Mouse (Mus musculus) bone marrow, adult 2 months (tissue): Measurements from ENCODE around the gene Rnaseh2a. TPM values are rescaled to one million over a fixed set of nuclear protein-coding genes. Genes with fewer than 3 reads are reported as not detected.

Experiments used
- H3K27ac ChIP-seq: fragments of 200-500 bp; 2 replicates; pipeline ENCODE4 v1.5.1; 2012; ENCODE audit warnings: low read depth, mild to moderate bottlenecking, control low read depth, inconsistent platforms, low read length; ENCODE audit not compliant: control insufficient read depth, poor library complexity, insufficient read depth
- H3K4me1 ChIP-seq: fragments of 200-500 bp; 2 replicates; pipeline ENCODE4 v1.6.1; 2011; ENCODE audit warnings: low read length; ENCODE audit not compliant: control insufficient read depth, insufficient read depth
- H3K4me3 ChIP-seq: fragments of 200-500 bp; replicated peaks from 2 replicates; pipeline ENCODE3; 2011; ENCODE audit warnings: mild to moderate bottlenecking, low read depth, low read length, control low read depth; ENCODE audit not compliant: control insufficient read depth
- CTCF ChIP-seq: fragments of 200-500 bp; IDR thresholded peaks from 2 replicates; pipeline ENCODE4 v1.5.1; 2011; ENCODE audit warnings: low read length, control low read depth; ENCODE audit not compliant: control insufficient read depth, insufficient read depth
- POLR2A ChIP-seq: fragments of 200-500 bp; IDR thresholded peaks from 2 replicates; pipeline ENCODE4 v1.6.1; 2011; ENCODE audit warnings: low read depth, mild to moderate bottlenecking, control low read depth, low read length, borderline replicate concordance; ENCODE audit not compliant: control insufficient read depth
- WGBS: fragments of 180-500 bp; shearing (Covaris S2); methylation state at CpG from one replicate; pipeline ENCODE4 v1.1.7; 2018; 5-methylcytosine and 5-hydroxymethylcytosine counted together
- polyA plus RNA-seq: library from polyadenylated mRNA; stranded (reverse); fragments of >200 nt; gene quantifications from 2 replicates; pipeline ENCODE4 v1.2.4, GENCODE M21; 2011; ENCODE audit warnings: low replicate concordance; ENCODE audit not compliant: missing spikeins, insufficient read depth, insufficient read length

Rnaseh2a gene
- polyA plus RNA-seq, 1 experiment = 40.8 TPM

DNA sequence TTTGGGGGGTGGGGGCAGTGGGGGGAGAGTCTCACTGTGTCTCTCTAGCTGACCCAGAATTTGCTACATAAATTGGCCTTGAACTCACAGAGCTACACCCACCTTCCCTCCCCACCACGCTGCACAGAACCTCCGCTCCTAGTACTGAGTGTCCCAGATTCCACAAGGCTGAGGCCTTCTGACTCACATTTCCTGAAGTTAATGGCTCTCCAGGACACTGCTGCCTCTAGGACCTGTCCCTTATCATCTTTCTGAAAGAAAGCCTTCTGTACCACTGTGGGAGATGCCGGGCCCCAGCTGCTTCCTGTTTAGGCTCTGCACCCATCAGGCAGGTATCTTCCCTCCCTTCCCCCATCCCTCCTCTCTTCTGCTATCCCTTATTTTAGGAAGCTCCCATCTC, 3.0 kb downstream of the Rnaseh2a start:
- Histone ChIP-seq H3K4me3 (no peak overlapping the region), H3K27ac (0 out of 2 replicates have a peak overlapping the region, but pooled peaks have one; percentile 17), H3K4me1 (peaks cover 12% of the 10 kb centered on the region)
- no peak for TF ChIP-seq POLR2A
- no peak for TF ChIP-seq CTCF
- WGBS = 56% methylated on average over 3 of the region's 3 CpGs

- peak; percentile 39; the same call in 1 of the 2 replicates for TF ChIP-seq POLR2A
- no peak for TF ChIP-seq CTCF
- under 1% methylated on average over 41 of the region's 41 CpGs for WGBS
- H3K4me3 ChIP-seq = peak overlapping the region; percentile 87
- H3K27ac ChIP-seq = peak overlapping the region; percentile 67
- H3K4me1 ChIP-seq = peaks cover 12% of the 10 kb centered on the region
Observed at GRCm38 (mm10) chr8:84965731-84966291, 3.8 kb downstream of the Rnaseh2a start.

DNA sequence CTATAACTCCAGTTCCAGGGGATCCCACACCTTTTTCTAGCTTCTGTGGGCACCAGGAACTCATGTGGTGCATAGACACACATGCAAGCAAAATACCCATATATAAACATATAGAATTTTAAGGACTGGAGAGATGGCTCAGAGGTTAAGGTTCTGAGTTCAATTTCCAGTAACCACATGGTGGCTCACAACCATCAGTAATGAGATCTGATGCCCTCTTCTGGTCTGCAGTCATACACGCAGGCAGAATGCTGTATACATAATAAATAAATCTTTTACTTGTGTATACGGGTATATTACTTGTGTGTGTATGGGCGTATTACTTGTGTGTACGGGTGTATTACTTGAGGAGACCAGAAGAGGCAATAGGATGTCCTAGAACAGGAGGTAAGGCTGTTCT, 5.6 kb downstream of the Rnaseh2a start:
- no peak overlapping the region for H3K4me3 ChIP-seq
- TF ChIP-seq CTCF (no peak), POLR2A (no peak)
- 72% methylated on average over 4 of the region's 4 CpGs for WGBS
- H3K4me1 ChIP-seq = peaks cover 10% of the 10 kb centered on the region
- H3K27ac ChIP-seq = no peak overlapping the region

GRCm38 (mm10) chr8:84959811-84960210, 9.8 kb downstream of the Rnaseh2a start:
- TF ChIP-seq POLR2A = no peak
- TF ChIP-seq CTCF = no peak
- H3K27ac ChIP-seq = no peak overlapping the region
- H3K4me1 ChIP-seq = no peaks in the 10 kb centered on the region
- no peak overlapping the region for H3K4me3 ChIP-seq
- WGBS = 92% methylated on average over 7 of the region's 7 CpGs

DNA sequence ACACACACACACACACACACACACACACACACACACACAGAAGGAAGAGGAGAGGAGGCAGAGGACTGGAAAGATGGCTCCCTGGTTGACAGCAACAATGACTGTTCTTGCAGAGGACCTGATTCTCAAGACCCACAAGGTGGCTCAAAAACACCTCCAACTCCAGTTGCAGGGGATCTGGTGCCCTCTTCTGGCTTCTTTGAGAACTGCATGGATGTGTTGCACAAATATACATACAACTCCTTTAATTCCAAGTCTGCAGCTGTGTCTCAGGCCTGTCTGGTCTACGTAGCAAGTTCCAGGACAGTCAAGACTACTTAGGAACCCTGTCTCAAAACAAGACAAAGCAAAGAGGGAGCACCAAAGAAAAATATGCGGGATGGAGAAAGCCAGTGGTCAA, 12.8 kb downstream of the Rnaseh2a start:
- Histone ChIP-seq H3K27ac (no peak overlapping the region), H3K4me3 (no peak overlapping the region), H3K4me1 (no peaks in the 10 kb centered on the region; the same call in 1 of the 2 replicates)
- TF ChIP-seq CTCF (peak; percentile 67), POLR2A (no peak)
- 58% methylated on average over 2 of the region's 2 CpGs for WGBS

DNA sequence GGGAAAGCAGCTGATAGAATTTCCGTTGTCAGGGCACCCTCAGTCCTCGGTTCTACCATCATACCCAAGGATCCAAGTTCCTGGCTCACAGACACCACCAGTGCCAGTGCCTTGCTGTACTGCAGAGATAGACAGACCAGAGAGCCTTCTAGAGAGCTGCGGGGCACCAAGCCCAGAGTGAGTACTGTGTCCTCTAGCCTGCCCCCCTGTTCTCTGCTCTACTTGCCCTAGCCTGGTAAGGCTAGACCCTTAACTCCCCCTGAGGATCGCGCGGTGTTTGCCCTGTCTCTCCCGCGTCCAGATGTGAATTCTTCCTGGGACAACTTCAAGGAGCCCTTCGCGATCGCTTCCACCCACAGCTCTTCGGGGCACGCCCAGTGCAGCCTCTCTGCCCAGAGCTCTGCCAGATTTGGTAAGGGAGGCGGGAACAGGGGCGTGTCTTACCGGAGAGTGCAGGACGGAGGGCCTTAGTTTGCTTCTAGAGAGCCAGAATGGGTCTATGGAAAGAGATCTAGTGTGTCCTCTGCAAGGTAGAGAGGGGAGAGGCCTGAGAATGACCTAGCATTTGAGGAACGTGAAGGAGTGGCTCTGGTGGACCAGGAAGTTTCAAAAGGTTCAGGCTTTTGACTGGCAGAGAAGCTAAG, 16.8 kb downstream of the Rnaseh2a start:
- Histone ChIP-seq H3K4me3 (no peak overlapping the region), H3K27ac (no peak overlapping the region), H3K4me1 (no peaks in the 10 kb centered on the region; the same call in 1 of the 2 replicates)
- TF ChIP-seq POLR2A (no peak), CTCF (no peak)
- 7% methylated on average over 18 of the region's 18 CpGs for WGBS

- TF ChIP-seq POLR2A = no peak
- Histone ChIP-seq H3K4me3 (no peak overlapping the region), H3K4me1 (no peaks in the 10 kb centered on the region; the same call in 1 of the 2 replicates), H3K27ac (no peak overlapping the region)
- WGBS = 23% methylated on average over 12 of the region's 12 CpGs
Observed at GRCm38 (mm10) chr8:84949753-84950152, 19.8 kb downstream of the Rnaseh2a start.

DNA sequence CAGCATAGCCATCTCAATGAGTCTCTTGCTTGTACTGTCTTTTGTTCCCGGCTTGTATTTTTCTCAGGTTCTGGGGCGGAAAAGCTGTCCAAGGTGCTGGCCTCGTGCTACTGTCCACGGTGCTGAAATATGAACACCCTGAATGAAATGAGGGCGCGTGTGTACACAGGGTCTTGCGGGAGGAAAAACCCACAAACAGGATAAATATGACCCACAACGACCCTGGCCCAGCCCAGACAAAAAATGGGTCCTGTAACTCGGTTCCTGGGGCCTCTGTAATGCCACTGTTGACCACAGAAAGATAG, 22.4 kb downstream of the Rnaseh2a start:
- no peak overlapping the region for H3K4me3 ChIP-seq
- whole genome bisulfite sequencing = 12% methylated on average over 9 of the region's 9 CpGs
- H3K4me1 ChIP-seq = no peaks in the 10 kb centered on the region
- TF ChIP-seq POLR2A (no peak), CTCF (no peak)
- no peak overlapping the region for H3K27ac ChIP-seq
